ENCODE assay signal across 8 mouse cellular contexts in the genomic region with DNA sequence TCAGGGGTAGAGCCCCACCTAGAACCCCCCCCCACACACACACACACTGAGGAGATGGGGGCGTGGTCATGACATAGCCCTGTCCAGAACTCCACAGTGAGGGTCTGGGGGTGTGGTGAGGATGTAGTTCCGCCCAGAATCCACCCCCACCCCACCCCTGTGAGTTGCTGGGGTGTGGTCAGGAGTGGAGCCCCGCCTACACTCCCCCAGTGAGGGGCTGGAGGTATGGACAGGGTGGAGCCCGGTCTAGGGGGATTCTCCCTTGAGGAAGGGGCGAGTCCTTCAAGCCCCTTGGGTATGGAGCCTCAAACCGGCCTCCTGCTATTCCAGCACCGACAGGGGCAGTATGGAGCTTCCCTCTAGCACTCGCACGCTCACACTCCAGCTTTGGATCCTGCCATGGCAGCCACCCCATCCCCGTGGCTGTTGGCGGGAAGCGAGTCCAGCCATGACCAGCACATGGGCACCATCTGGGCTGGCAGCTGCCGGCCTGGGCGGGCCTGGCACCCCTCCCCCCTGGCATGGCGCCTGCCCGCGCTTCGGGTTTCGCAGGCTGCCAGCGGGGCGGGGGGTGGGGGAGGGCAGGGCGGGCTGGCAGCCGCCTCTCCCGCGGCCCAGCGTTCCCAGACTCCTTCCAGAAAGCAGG. TPM values are rescaled to one million over a fixed set of nuclear protein-coding genes. Genes with fewer than 3 reads are reported as not detected.
DNase-seq lines count a peak whose midpoint lies in the region; ATAC-seq and TF ChIP-seq lines count a peak whose summit lies in the region.

No protein-coding gene starts in this region.

- no peaks in the 10 kb centered on the region for H3K36me3 ChIP-seq in ES-Bruce4 (ENCODE audit: control insufficient read depth, insufficient read depth, low read length, poor library complexity, severe bottlenecking)
- no peaks in the 10 kb centered on the region for H3K36me3 ChIP-seq in forebrain, embryonic 16.5 days (ENCODE audit: control insufficient read depth, insufficient read depth)
- no peaks in the 10 kb centered on the region for H3K36me3 ChIP-seq in liver, embryonic 16.5 days (ENCODE audit: control insufficient read depth, insufficient read depth)
- peaks cover 4% of the 10 kb centered on the region; the same call in 1 of the 2 replicates for H3K36me3 ChIP-seq in neural tube, embryonic 14.5 days (ENCODE audit: control insufficient read depth, insufficient read depth, low read length)

- H3K4me1 ChIP-seq in ES-Bruce4 (ENCODE audit: control insufficient read depth, insufficient read depth, low read length) = peaks cover 37% of the 10 kb centered on the region
- H3K4me1 ChIP-seq in cerebellum, adult 2 months (ENCODE audit: control insufficient read depth, insufficient read depth, low read length) = peaks cover 95% of the 10 kb centered on the region
- peaks cover 56% of the 10 kb centered on the region for H3K4me1 ChIP-seq in forebrain, embryonic 16.5 days (replicated peaks; ENCODE audit: control insufficient read depth, insufficient read depth, low read length)
- peaks cover 40% of the 10 kb centered on the region for H3K4me1 ChIP-seq in liver, embryonic 16.5 days (ENCODE audit: control insufficient read depth, low read depth, low read length)
- H3K4me1 ChIP-seq in neural tube, embryonic 14.5 days (ENCODE audit: control insufficient read depth, insufficient read depth, low read length) = peaks cover 31% of the 10 kb centered on the region

- 1% methylated on average over 26 of the region's 26 CpGs for WGBS in cerebellum, adult 2 months
- WGBS in forebrain, embryonic 16.5 days = under 1% methylated on average over 23 of the region's 26 CpGs
- 4% methylated on average over 25 of the region's 26 CpGs for WGBS in liver, embryonic 16.5 days (ENCODE audit: insufficient replicate concordance)
- WGBS in neural tube, embryonic 14.5 days = 1% methylated on average over 21 of the region's 26 CpGs

- peak; percentile 95 to 96 for DNase-seq in cerebellum, adult 2 months
- peak; percentile 92 for DNase-seq in heart, postnatal 10 days
- peak; percentile 91 to 94 for DNase-seq in kidney, postnatal 36 days
- peak; percentile 68 to 84 for DNase-seq in urinary bladder, postnatal 36 days (ENCODE audit: low spot score in 2 of 2)

- no peak overlapping the region for H3K27ac ChIP-seq in ES-Bruce4 (ENCODE audit: insufficient read depth, low read length)
- peak overlapping the region; percentile 99 for H3K27ac ChIP-seq in cerebellum, adult 2 months (ENCODE audit: insufficient read depth, low read length)
- H3K27ac ChIP-seq in forebrain, embryonic 16.5 days (ENCODE audit: low read length) = peak overlapping the region; percentile 85
- no peak overlapping the region for H3K27ac ChIP-seq in liver, embryonic 16.5 days (ENCODE audit: low read length)
- peak overlapping the region; percentile 31 for H3K27ac ChIP-seq in neural tube, embryonic 14.5 days (ENCODE audit: low read depth, low read length)

- no peak for TF ChIP-seq CTCF in ES-Bruce4 (IDR thresholded peaks at IDR 0.05; ENCODE audit: low read depth, low read length)
- TF ChIP-seq CTCF in cerebellum, adult 2 months (IDR thresholded peaks at IDR 0.05; ENCODE audit: borderline replicate concordance, insufficient read depth, low read depth, low read length) = peak; percentile 64

- peak overlapping the region; percentile 48 for H3K4me3 ChIP-seq in ES-Bruce4 (ENCODE audit: low read depth, low read length)
- no peak overlapping the region for H3K4me3 ChIP-seq in cerebellum, adult 2 months (replicated peaks; ENCODE audit: insufficient read depth, low read depth, low read length)
- peak overlapping the region; percentile 35 for H3K4me3 ChIP-seq in forebrain, embryonic 16.5 days (replicated peaks; ENCODE audit: low read length)
- peak overlapping the region; percentile 47 for H3K4me3 ChIP-seq in liver, embryonic 16.5 days (ENCODE audit: low read depth, low read length)
- no peak overlapping the region; the same call in 1 of the 2 replicates for H3K4me3 ChIP-seq in neural tube, embryonic 14.5 days (ENCODE audit: low read depth, low read length)

- H3K4me2 ChIP-seq in forebrain, embryonic 16.5 days (ENCODE audit: low read length) = peak overlapping the region; percentile 50
- peak overlapping the region; percentile 70 for H3K4me2 ChIP-seq in liver, embryonic 16.5 days (ENCODE audit: low read depth, low read length)
- peak overlapping the region; percentile 39 for H3K4me2 ChIP-seq in neural tube, embryonic 14.5 days (ENCODE audit: low read depth, low read length)

- no peaks in the 10 kb centered on the region for H3K9me3 ChIP-seq in ES-Bruce4 (replicated peaks; ENCODE audit: control insufficient read depth, insufficient read depth, low read length, poor library complexity, severe bottlenecking)
- no peaks in the 10 kb centered on the region for H3K9me3 ChIP-seq in forebrain, embryonic 16.5 days (ENCODE audit: control insufficient read depth, low read length)
- H3K9me3 ChIP-seq in liver, embryonic 16.5 days (replicated peaks; ENCODE audit: control insufficient read depth, low read length) = no peaks in the 10 kb centered on the region
- no peaks in the 10 kb centered on the region for H3K9me3 ChIP-seq in neural tube, embryonic 14.5 days (ENCODE audit: control insufficient read depth, low read length)

- no peak for TF ChIP-seq EP300 in ES-Bruce4 (IDR thresholded peaks at IDR 0.05; ENCODE audit: insufficient read depth, low read depth, low read length)

- ATAC-seq in forebrain, embryonic 16.5 days = peak; percentile 86
- ATAC-seq in liver, embryonic 16.5 days (ENCODE audit: low read depth) = peak; percentile 8
- ATAC-seq in neural tube, embryonic 14.5 days (ENCODE audit: low read depth) = peak; percentile 73

- intact Hi-C loops in heart, postnatal 10 days (cut with DNase I) = no loop called here

- no peaks in the 10 kb centered on the region for H3K27me3 ChIP-seq in ES-Bruce4 (ENCODE audit: control insufficient read depth, insufficient read depth, low read length, poor library complexity, severe bottlenecking)
- no peaks in the 10 kb centered on the region for H3K27me3 ChIP-seq in cerebellum, adult 2 months (ENCODE audit: control insufficient read depth, insufficient read depth, low read length)
- no peaks in the 10 kb centered on the region for H3K27me3 ChIP-seq in forebrain, embryonic 16.5 days (replicated peaks; ENCODE audit: control insufficient read depth, insufficient read depth, low read length)
- H3K27me3 ChIP-seq in liver, embryonic 16.5 days (ENCODE audit: control insufficient read depth, insufficient read depth, low read depth, low read length) = no peaks in the 10 kb centered on the region
- H3K27me3 ChIP-seq in neural tube, embryonic 14.5 days (ENCODE audit: control insufficient read depth, insufficient read depth, low read length) = no peaks in the 10 kb centered on the region

- peak overlapping the region; percentile 58 for H3K9ac ChIP-seq in ES-Bruce4 (ENCODE audit: low read depth, poor library complexity, severe bottlenecking)
- peak overlapping the region; percentile 49 for H3K9ac ChIP-seq in forebrain, embryonic 16.5 days (replicated peaks; ENCODE audit: low read depth, low read length)
- H3K9ac ChIP-seq in liver, embryonic 16.5 days (ENCODE audit: low read depth, low read length) = peak overlapping the region; percentile 21
- H3K9ac ChIP-seq in neural tube, embryonic 14.5 days (replicated peaks; ENCODE audit: low read depth, low read length) = peak overlapping the region; percentile 7; the same call in 1 of the 2 replicates

- no peak for TF ChIP-seq POLR2A in ES-Bruce4 (IDR thresholded peaks at IDR 0.05; ENCODE audit: insufficient read depth, low read length)
- TF ChIP-seq POLR2A in cerebellum, adult 2 months (IDR thresholded peaks at IDR 0.05; ENCODE audit: borderline replicate concordance, insufficient read depth, low read length) = no peak

RNA-seq across cellular contexts. Expression of a gene that starts 23.9 kb away (rescaled TPM):
- polyA plus RNA-seq in ES-Bruce4 (2011; ENCODE audit: insufficient read depth, insufficient read length, low read depth, missing spikeins) = 4.8 and 5.3 TPM in 2 replicates
- 1.2 and 1.7 TPM in 2 replicates for polyA plus RNA-seq in cerebellum, adult 2 months (2012; rRNA removed)
- 1.2 and 1.8 TPM in 2 replicates for polyA plus RNA-seq in forebrain, embryonic 16.5 days (2015; fragmentation: Nextera tagmentation; extraction: Ambion mirVana)
- 1 to 10 TPM; 1.3 to 2.2 TPM for total RNA-seq in heart, postnatal 10 days (2021)
- 1.7 and 4.1 TPM in 2 replicates for polyA plus RNA-seq in liver, embryonic 16.5 days (2015; fragmentation: Nextera tagmentation; extraction: Ambion mirVana)
- 1.3 and 2.0 TPM in 2 replicates for polyA plus RNA-seq in neural tube, embryonic 14.5 days (2014; fragmentation: Nextera tagmentation; extraction: Ambion mirVana)

RNA-seq across cellular contexts. Expression of a gene that starts 27.9 kb away (rescaled TPM):
- 1.1 TPM in 1 of 2 replicates, not detected in the other for polyA plus RNA-seq in ES-Bruce4 (2011; ENCODE audit: insufficient read depth, insufficient read length, low read depth, missing spikeins)
- polyA plus RNA-seq in cerebellum, adult 2 months (2012; rRNA removed) = 10.7 and 13.8 TPM in 2 replicates
- polyA plus RNA-seq in forebrain, embryonic 16.5 days (2015; fragmentation: Nextera tagmentation; extraction: Ambion mirVana) = 1.0 and 2.2 TPM in 2 replicates
- under 1 TPM; 0.77 to 0.98 TPM for total RNA-seq in heart, postnatal 10 days (2021)
- polyA plus RNA-seq in liver, embryonic 16.5 days (2015; fragmentation: Nextera tagmentation; extraction: Ambion mirVana) = 0.44 and 0.48 TPM in 2 replicates
- polyA plus RNA-seq in neural tube, embryonic 14.5 days (2014; fragmentation: Nextera tagmentation; extraction: Ambion mirVana) = 2.0 and 4.4 TPM in 2 replicates

RNA-seq across cellular contexts. Expression of a gene that starts 32.4 kb away (rescaled TPM):
- polyA plus RNA-seq in ES-Bruce4 (2011; ENCODE audit: insufficient read depth, insufficient read length, low read depth, missing spikeins) = 1.5 TPM in 1 of 2 replicates, not detected in the other
- 10.2 and 10.8 TPM in 2 replicates for polyA plus RNA-seq in cerebellum, adult 2 months (2012; rRNA removed)
- 6.2 and 8.8 TPM in 2 replicates for polyA plus RNA-seq in forebrain, embryonic 16.5 days (2015; fragmentation: Nextera tagmentation; extraction: Ambion mirVana)
- total RNA-seq in heart, postnatal 10 days (2021) = under 1 TPM; 0.74 to 0.87 TPM
- polyA plus RNA-seq in liver, embryonic 16.5 days (2015; fragmentation: Nextera tagmentation; extraction: Ambion mirVana) = 0.54 and 0.55 TPM in 2 replicates
- 4.3 and 6.3 TPM in 2 replicates for polyA plus RNA-seq in neural tube, embryonic 14.5 days (2014; fragmentation: Nextera tagmentation; extraction: Ambion mirVana)

RNA-seq across cellular contexts. Expression of a gene that starts 32.5 kb away (rescaled TPM):
- polyA plus RNA-seq in ES-Bruce4 (2011; ENCODE audit: insufficient read depth, insufficient read length, low read depth, missing spikeins) = 52.9 and 70.3 TPM in 2 replicates
- polyA plus RNA-seq in cerebellum, adult 2 months (2012; rRNA removed) = 87.7 and 93.1 TPM in 2 replicates
- polyA plus RNA-seq in forebrain, embryonic 16.5 days (2015; fragmentation: Nextera tagmentation; extraction: Ambion mirVana) = 86.0 and 91.0 TPM in 2 replicates
- total RNA-seq in heart, postnatal 10 days (2021) = 10 to 100 TPM; 53.2 to 57.5 TPM
- polyA plus RNA-seq in liver, embryonic 16.5 days (2015; fragmentation: Nextera tagmentation; extraction: Ambion mirVana) = 46.3 and 48.3 TPM in 2 replicates
- polyA plus RNA-seq in neural tube, embryonic 14.5 days (2014; fragmentation: Nextera tagmentation; extraction: Ambion mirVana) = 61.0 and 68.0 TPM in 2 replicates

RNA-seq across cellular contexts. Expression of a gene that starts 38.4 kb away (rescaled TPM):
- polyA plus RNA-seq in ES-Bruce4 (2011; ENCODE audit: insufficient read depth, insufficient read length, low read depth, missing spikeins) = 47.8 and 51.4 TPM in 2 replicates
- polyA plus RNA-seq in cerebellum, adult 2 months (2012; rRNA removed) = 75.8 and 81.5 TPM in 2 replicates
- 121 and 133 TPM in 2 replicates for polyA plus RNA-seq in forebrain, embryonic 16.5 days (2015; fragmentation: Nextera tagmentation; extraction: Ambion mirVana)
- total RNA-seq in heart, postnatal 10 days (2021) = 10 to 100 TPM; 39.7 to 41.2 TPM
- polyA plus RNA-seq in liver, embryonic 16.5 days (2015; fragmentation: Nextera tagmentation; extraction: Ambion mirVana) = 128 and 138 TPM in 2 replicates
- 114 and 125 TPM in 2 replicates for polyA plus RNA-seq in neural tube, embryonic 14.5 days (2014; fragmentation: Nextera tagmentation; extraction: Ambion mirVana)

Comparison
In these comparisons a context has a peak if more than half of its experiments do, and no peak if none do; other contexts are left out.
1. H3K27ac ChIP-seq: peak in cerebellum, adult 2 months (single experiment), forebrain, embryonic 16.5 days (single experiment) and neural tube, embryonic 14.5 days (single experiment); none in ES-Bruce4 (single experiment) and liver, embryonic 16.5 days (single experiment).
2. H3K4me3 ChIP-seq: peak in ES-Bruce4 (single experiment), forebrain, embryonic 16.5 days (single experiment) and liver, embryonic 16.5 days (single experiment); none in cerebellum, adult 2 months (single experiment) and neural tube, embryonic 14.5 days (single experiment).
3. H3K9ac ChIP-seq: peak in every context shown above with its lines; median percentile 58 in ES-Bruce4; 49 in forebrain, embryonic 16.5 days; 21 in liver, embryonic 16.5 days; 7 in neural tube, embryonic 14.5 days.
4. ATAC-seq: peak in every context shown above with its lines; median percentile 86 in forebrain, embryonic 16.5 days; 73 in neural tube, embryonic 14.5 days; 8 in liver, embryonic 16.5 days.
5. Peak in every context shown above with its lines, with median percentiles within 50 percentile points of each other: DNase-seq and H3K4me2 ChIP-seq.